Mouse (Mus musculus) thymus, adult 2 months (tissue): Measurements from ENCODE around the gene Adgrg3.

Experiments
- CTCF ChIP-seq: fragments of 200-500 bp; IDR thresholded peaks from 2 replicates; pipeline ENCODE4 v1.5.1; 2012; ENCODE audit warnings: mild to moderate bottlenecking, control low read depth, low read length, moderate library complexity, borderline replicate concordance; ENCODE audit not compliant: control insufficient read depth, poor library complexity, insufficient read depth; ENCODE audit errors: extremely low read depth
- POLR2A ChIP-seq: fragments of 200-500 bp; IDR thresholded peaks from 2 replicates; pipeline ENCODE4 v1.6.1; 2012; ENCODE audit warnings: mild to moderate bottlenecking, low read length, control low read depth, moderate library complexity; ENCODE audit not compliant: control insufficient read depth, poor library complexity, insufficient read depth; ENCODE audit errors: extremely low read depth

DNA sequence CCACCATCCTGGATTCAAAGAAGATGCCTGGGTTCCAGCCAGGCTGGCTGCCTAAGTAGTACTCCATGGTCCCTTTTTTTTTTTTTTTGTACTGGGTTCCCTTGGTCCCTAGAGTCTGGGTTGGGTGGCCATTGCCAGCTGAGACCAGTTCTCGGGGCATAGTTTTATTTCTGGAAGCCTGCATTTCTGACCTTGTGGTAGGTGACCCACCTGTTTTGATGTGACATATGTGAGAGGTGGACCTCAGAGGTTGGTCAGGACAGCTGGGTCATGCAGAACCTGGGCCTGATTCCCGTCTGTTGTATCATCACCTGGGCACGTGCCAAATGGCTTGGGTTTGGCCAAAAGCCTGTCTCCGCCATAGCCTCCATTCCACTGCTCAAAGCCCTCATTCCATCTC is 27.8 kb upstream of the Adgrg3 start:
- TF ChIP-seq CTCF (no peak), POLR2A (no peak)
